Mouse (Mus musculus) kidney, postnatal 0 days (tissue): ENCODE data around the gene Lefty1. TPM values are rescaled to one million over a fixed set of nuclear protein-coding genes. Genes with fewer than 3 reads are reported as not detected.
"Not testable (repeated sequence)": the region's sequence is repeated elsewhere in the genome, so short reads cannot be mapped to it uniquely, and the experiment has no call there.

Source experiments
- ATAC-seq: fragments of 200-750 bp; cut with Nextera tagmentation; replicated peaks from 2 replicates; pipeline ENCODE4 v1.8.0; 2017; ENCODE audit warnings: low read depth, moderate number of reproducible peaks, moderate TSS enrichment, moderate library complexity; ENCODE audit not compliant: low FRiP score
- DNase-seq: peaks from one replicate; pipeline ENCODE4 v3.0.0-alpha.2; 2016; ENCODE audit warnings: low spot score
- H3K27ac ChIP-seq: fragments of 300-500 bp; sonication (generic); 2 replicates; pipeline ENCODE4 v1.5.1; 2014; ENCODE audit warnings: mild to moderate bottlenecking
- H3K27me3 ChIP-seq: fragments of 300-500 bp; sonication (generic); 2 replicates; pipeline ENCODE4 v1.6.1; 2014; ENCODE audit warnings: low read length, mixed read lengths; ENCODE audit not compliant: insufficient read depth
- H3K36me3 ChIP-seq: fragments of 300-500 bp; sonication (generic); 2 replicates; pipeline ENCODE4 v1.6.1; 2014; ENCODE audit warnings: low read length, mixed read lengths; ENCODE audit not compliant: insufficient read depth
- H3K4me1 ChIP-seq: fragments of 300-500 bp; sonication (generic); replicated peaks from 2 replicates; pipeline ENCODE4 v1.6.1; 2014; ENCODE audit warnings: antibody characterized with exemption, low read length, mixed read lengths; ENCODE audit not compliant: insufficient read depth
- H3K4me2 ChIP-seq: fragments of 300-500 bp; sonication (generic); 2 replicates; pipeline ENCODE4 v1.6.1; 2014; ENCODE audit warnings: mild to moderate bottlenecking, low read length, moderate library complexity, mixed read lengths
- H3K4me3 ChIP-seq: fragments of 300-500 bp; sonication (generic); replicated peaks from 2 replicates; pipeline ENCODE4 v1.5.1; 2014; ENCODE audit warnings: low read depth, low read length
- H3K9ac ChIP-seq: fragments of 300-500 bp; sonication (generic); 2 replicates; pipeline ENCODE4 v1.6.1; 2014; ENCODE audit warnings: low read depth, low read length
- H3K9me3 ChIP-seq: fragments of 300-500 bp; sonication (generic); replicated peaks from 2 replicates; pipeline ENCODE4 v1.6.1; 2016; ENCODE audit warnings: low read length, inconsistent platforms, mixed read lengths
- CTCF ChIP-seq: IDR thresholded peaks from 2 replicates; pipeline ENCODE4 v1.5.1; 2016; ENCODE audit warnings: antibody characterized with exemption, low read depth, mild to moderate bottlenecking, moderate library complexity
- WGBS: fragments of 180-500 bp; shearing (Covaris S2); extraction: QIAGEN DNeasy Blood & Tissue Kit; methylation state at CpG from one replicate; pipeline ENCODE4 v1.1.7; 2014; 5-methylcytosine and 5-hydroxymethylcytosine counted together
- polyA plus RNA-seq: library from polyadenylated mRNA; unstranded; fragments of >200 nt; fragmentation: Nextera tagmentation; extraction: Ambion mirVana; gene quantifications from 2 replicates; pipeline ENCODE4 v1.2.1, GENCODE M21; 2015

Gene Lefty1
- polyA plus RNA-seq, 1 experiment from 2014 or later: 1.5 TPM

DNA sequence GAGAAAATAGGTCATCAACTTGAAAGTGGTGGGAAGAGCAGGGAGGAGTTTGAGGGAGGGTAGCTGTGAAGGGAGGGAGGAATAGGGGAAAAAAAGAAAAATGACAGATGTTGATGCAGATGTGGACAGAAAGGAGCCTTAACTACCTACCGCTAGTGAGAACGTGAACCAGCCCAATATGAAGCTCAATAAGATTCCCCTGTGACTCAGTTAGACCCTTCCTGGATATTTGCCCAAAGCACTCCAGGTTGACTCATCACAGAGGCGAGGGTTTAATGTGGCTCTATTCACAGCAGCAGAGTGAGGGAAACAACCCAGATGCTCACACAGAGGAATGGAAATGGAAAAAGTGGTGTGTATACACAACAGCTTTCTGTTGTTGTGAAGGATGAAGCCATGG, 3.7 kb upstream of the Lefty1 start:
- DNase-seq: no peak
- 70% methylated on average over 3 of the region's 3 CpGs for WGBS
- no peak overlapping the region for H3K27ac ChIP-seq
- H3K4me1 ChIP-seq: no peaks in the 10 kb centered on the region
- TF ChIP-seq CTCF: no peak
- H3K27me3 ChIP-seq: peaks cover 9% of the 10 kb centered on the region; the same call in 1 of the 2 replicates
- no peak overlapping the region for H3K4me2 ChIP-seq
- H3K9me3 ChIP-seq: no peaks in the 10 kb centered on the region
- no peaks in the 10 kb centered on the region for H3K36me3 ChIP-seq
- ATAC-seq: no peak
- no peak overlapping the region for H3K9ac ChIP-seq
- H3K4me3 ChIP-seq: no peak overlapping the region

DNA sequence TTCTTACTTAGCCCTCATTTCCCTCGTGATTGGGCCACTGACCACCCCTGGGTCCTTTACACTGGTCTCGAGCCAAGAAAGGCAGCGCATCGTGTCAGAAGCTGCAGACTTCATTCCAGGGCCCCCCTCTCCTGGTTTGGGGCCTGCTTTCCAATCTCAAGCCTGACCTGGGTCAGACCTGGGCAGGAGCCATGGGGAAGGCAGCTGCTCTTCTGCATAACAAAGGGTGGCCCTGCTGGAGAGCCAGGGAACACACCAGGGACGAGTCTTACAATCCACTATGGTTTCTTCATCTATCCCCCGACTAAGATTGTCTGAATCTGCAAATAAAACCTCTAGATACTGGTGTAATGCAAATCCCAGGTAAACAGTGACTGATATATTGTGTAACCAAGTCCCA, 1.2 kb upstream of the Lefty1 start:
- Histone ChIP-seq H3K27ac (no peak overlapping the region), H3K4me3 (no peak overlapping the region), H3K4me1 (no peaks in the 10 kb centered on the region), H3K27me3 (peaks cover 9% of the 10 kb centered on the region; the same call in 1 of the 2 replicates), H3K9me3 (no peaks in the 10 kb centered on the region), H3K36me3 (no peaks in the 10 kb centered on the region), H3K4me2 (no peak overlapping the region), H3K9ac (no peak overlapping the region)
- TF ChIP-seq CTCF: no peak
- WGBS: 33% methylated on average over 6 of the region's 6 CpGs
- ATAC-seq (no peak), DNase-seq (no peak)

DNA sequence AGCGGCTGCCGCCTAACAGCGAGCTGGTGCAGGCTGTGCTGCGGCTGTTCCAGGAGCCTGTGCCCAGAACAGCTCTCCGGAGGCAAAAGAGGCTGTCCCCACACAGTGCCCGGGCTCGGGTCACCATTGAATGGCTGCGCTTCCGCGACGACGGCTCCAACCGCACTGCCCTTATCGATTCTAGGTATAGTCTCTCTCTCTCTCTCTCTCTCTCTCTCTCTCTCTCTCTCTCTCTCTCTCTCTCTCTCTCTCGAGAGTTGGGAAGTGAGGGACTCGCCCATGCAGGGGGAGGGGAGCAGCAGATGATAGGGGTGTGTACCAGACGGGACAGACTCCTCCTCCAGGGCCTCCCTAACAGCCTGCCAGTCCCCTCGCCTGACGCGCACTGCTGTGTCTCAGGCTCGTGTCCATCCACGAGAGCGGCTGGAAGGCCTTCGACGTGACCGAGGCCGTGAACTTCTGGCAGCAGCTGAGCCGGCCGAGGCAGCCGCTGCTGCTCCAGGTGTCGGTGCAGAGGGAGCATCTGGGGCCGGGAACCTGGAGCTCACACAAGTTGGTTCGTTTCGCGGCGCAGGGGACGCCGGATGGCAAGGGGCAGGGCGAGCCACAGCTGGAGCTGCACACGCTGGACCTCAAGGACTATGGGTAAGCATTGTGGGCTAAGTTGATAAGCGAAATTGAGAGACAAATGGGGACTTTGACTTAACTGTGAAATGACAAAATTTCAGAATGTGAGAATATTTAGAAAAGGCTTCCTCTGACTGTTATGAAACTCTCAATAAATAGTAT, 2.0 kb downstream of the Lefty1 start:
- H3K4me1 ChIP-seq, H3K27ac ChIP-seq, H3K36me3 ChIP-seq, H3K9ac ChIP-seq, H3K9me3 ChIP-seq, H3K27me3 ChIP-seq: not testable (repeated sequence)
- DNase-seq (peak; percentile 79), ATAC-seq (peak; percentile 72; the same call in 1 of the 2 replicates)
- peak overlapping the region; percentile 18; the same call in 1 of the 2 replicates for H3K4me3 ChIP-seq
- peak overlapping the region; percentile 46 for H3K4me2 ChIP-seq
- WGBS: 3% methylated on average over 32 of the region's 41 CpGs

DNA sequence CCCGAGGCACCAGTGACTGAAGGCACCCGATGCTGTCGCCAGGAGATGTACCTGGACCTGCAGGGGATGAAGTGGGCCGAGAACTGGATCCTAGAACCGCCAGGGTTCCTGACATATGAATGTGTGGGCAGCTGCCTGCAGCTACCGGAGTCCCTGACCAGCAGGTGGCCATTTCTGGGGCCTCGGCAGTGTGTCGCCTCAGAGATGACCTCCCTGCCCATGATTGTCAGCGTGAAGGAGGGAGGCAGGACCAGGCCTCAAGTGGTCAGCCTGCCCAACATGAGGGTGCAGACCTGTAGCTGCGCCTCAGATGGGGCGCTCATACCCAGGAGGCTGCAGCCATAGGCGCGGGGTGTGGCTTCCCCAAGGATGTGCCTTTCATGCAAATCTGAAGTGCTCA, 2.8 kb downstream of the Lefty1 start:
- not testable (repeated sequence) for H3K4me2 ChIP-seq, ATAC-seq, H3K36me3 ChIP-seq, H3K4me3 ChIP-seq, H3K9me3 ChIP-seq, H3K27me3 ChIP-seq, H3K27ac ChIP-seq, H3K9ac ChIP-seq, H3K4me1 ChIP-seq, DNase-seq
- 49% methylated on average over 13 of the region's 13 CpGs for WGBS

DNA sequence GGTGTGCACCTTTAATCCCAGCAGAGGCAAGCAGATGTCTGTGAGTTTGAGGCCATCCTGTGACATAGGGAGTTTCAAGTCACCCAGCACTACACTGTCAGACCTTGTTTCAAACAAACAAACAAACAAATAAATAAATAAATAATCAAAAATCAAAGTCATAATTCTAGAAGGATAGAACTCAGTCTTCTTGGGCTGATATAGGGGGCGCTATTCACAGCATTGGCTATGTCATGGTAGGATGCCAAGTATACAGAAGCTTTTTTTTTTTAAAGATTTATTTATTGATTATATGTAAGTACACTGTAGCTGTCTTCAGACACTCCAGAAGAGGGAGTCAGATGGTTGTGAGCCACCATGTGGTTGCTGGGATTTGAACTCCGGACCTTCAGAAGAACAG, 4.0 kb downstream of the Lefty1 start:
- H3K36me3 ChIP-seq, ATAC-seq, DNase-seq, H3K9ac ChIP-seq, H3K27me3 ChIP-seq, H3K4me3 ChIP-seq, H3K27ac ChIP-seq, H3K9me3 ChIP-seq, H3K4me2 ChIP-seq: not testable (repeated sequence)
- 0 out of 2 replicates have a peak, but pooled peaks cover 11% of the 10 kb centered on the region for H3K4me1 ChIP-seq
- 0 out of 2 replicates have a peak, but pooled peaks have one; percentile 25 for TF ChIP-seq CTCF
- WGBS: 83% methylated on average over 2 of the region's 2 CpGs

DNA sequence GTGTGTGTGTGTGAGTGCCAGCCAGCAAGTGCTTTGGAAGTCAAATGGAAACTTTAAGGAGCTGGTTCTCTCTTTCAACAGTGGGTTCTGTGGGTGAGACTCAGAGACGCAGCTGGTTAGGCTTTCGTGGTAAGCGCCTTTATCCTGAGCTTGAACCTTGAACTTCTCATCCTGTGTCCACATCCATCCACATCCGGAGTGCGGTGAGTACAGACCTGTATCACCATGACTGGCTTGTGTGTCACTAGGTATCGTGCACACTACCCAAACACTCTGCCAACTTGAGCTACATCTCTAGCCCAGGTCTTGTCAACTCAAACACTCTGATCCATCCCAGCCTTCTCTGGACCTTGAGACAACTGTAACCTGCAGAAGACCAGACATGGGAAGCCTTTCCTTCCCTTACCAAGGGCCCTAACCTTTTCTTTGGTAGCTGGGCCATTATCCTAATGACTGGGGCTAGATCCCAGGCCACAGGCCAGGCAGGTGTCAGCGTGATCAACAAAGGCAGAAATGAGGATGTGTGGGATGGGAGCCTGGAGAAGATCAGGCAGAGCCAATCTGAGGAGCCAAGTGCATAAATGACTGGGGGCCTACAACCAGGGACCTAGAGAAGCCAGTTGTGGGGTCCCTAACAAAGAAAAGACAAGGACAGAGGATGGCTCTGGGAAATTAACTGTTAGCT, 6.1 kb downstream of the Lefty1 start:
- H3K27ac ChIP-seq: no peak overlapping the region
- no peaks in the 10 kb centered on the region for H3K9me3 ChIP-seq
- WGBS: 92% methylated on average over 7 of the region's 7 CpGs
- no peaks in the 10 kb centered on the region for H3K27me3 ChIP-seq
- no peak for TF ChIP-seq CTCF
- no peak for ATAC-seq
- H3K4me1 ChIP-seq: peaks cover 14% of the 10 kb centered on the region; the same call in 1 of the 2 replicates
- no peak overlapping the region for H3K4me3 ChIP-seq
- H3K36me3 ChIP-seq: no peaks in the 10 kb centered on the region
- H3K9ac ChIP-seq: peak overlapping the region; percentile 84; the same call in 1 of the 2 replicates
- H3K4me2 ChIP-seq: peak overlapping the region; percentile 95
- no peak for DNase-seq
